8 mouse cellular contexts compared by ENCODE assay signal in the genomic region with DNA sequence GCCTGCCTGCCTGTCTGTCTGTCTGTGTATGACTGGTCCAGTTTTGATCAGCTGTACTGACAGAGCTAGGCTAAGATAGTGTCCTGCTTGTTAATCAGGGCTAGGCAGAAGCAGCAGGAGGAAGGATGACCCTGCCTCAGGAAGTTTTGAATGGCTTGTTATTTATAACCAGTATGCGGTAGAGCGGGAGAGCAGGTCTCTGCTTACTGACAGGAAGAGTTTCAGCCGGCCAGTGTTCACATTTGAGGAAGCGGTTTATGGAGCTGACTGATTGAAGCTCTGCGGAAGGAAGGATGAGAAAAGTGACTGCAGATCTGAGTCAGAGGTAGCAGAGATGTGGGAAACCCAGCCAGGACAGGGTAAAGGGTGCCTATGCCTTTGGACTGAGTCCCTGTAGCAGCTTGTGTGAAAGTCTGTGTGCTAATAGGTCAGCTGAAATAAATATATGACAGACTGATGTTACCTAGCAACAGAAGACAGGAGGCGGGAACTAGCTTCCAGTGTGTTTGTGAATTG. TPM values are rescaled to one million over a fixed set of nuclear protein-coding genes. Genes with fewer than 3 reads are reported as not detected.
DNase-seq lines count a peak whose midpoint lies in the region; ATAC-seq and TF ChIP-seq lines count a peak whose summit lies in the region.
"Had no signal": no experiment of that assay in that cellular context is flagged by ENCODE, and none has a peak within 500 bp of the region (broad histone marks: within the 10 kb centered on the region; RNA-seq: fewer than 3 reads in every experiment).

No protein-coding gene starts in this region.

- ATAC-seq in hindbrain, embryonic 15.5 days (ENCODE audit: low FRiP score, low read depth), result 0 out of 2 replicates have a peak, but pooled peaks have one; percentile 42

- peaks cover 0 to 17% of the 10 kb centered on the region in 2 experiments; a peak in 3 of 4 replicates for H3K36me3 ChIP-seq in MEL (ENCODE audit: control insufficient read depth in 1 of 2, insufficient read depth in 2 of 2, low read length in 2 of 2)
- H3K36me3 ChIP-seq in erythroblast, embryonic 14.5 days (ENCODE audit: control insufficient read depth), result peaks cover 72% of the 10 kb centered on the region
- no peaks in the 10 kb centered on the region for H3K36me3 ChIP-seq in hindbrain, embryonic 15.5 days
- no peaks in the 10 kb centered on the region for H3K36me3 ChIP-seq in limb, embryonic 10.5 days
- H3K36me3 ChIP-seq in midbrain, embryonic 10.5 days, result no peaks in the 10 kb centered on the region

- no peaks in the 10 kb centered on the region for H3K27me3 ChIP-seq in MEL (ENCODE audit: control insufficient read depth in 1 of 2, insufficient read depth in 2 of 2, low read length in 2 of 2)
- no peaks in the 10 kb centered on the region for H3K27me3 ChIP-seq in erythroblast, embryonic 14.5 days (ENCODE audit: control insufficient read depth)
- peaks cover 6% of the 10 kb centered on the region; the same call in 1 of the 2 replicates for H3K27me3 ChIP-seq in hindbrain, embryonic 15.5 days
- no peaks in the 10 kb centered on the region for H3K27me3 ChIP-seq in limb, embryonic 10.5 days (ENCODE audit: low read depth, poor library complexity, severe bottlenecking)
- no peaks in the 10 kb centered on the region for H3K27me3 ChIP-seq in midbrain, embryonic 10.5 days (ENCODE audit: low read depth, poor library complexity, severe bottlenecking)

- peak; percentile 2 to 11 for DNase-seq in B cell, adult 2 months
- DNase-seq in MEL (ENCODE audit: low read depth, low spot score), result peak; percentile 89
- no peak for DNase-seq in limb, embryonic 10.5 days (ENCODE audit: low spot score)
- no peak for DNase-seq in midbrain, embryonic 10.5 days (ENCODE audit: low spot score)
- DNase-seq in thymus, postnatal 14 days, result peak; percentile 13

- peaks cover 9 to 19% of the 10 kb centered on the region in 2 experiments for H3K4me1 ChIP-seq in MEL (ENCODE audit: control insufficient read depth in 1 of 2, insufficient read depth in 2 of 2, low read length in 2 of 2)
- peaks cover 83% of the 10 kb centered on the region for H3K4me1 ChIP-seq in erythroblast, embryonic 14.5 days (ENCODE audit: control insufficient read depth)
- peaks cover 7% of the 10 kb centered on the region for H3K4me1 ChIP-seq in hindbrain, embryonic 15.5 days (replicated peaks)
- H3K4me1 ChIP-seq in limb, embryonic 10.5 days, result peaks cover 11% of the 10 kb centered on the region
- H3K4me1 ChIP-seq in midbrain, embryonic 10.5 days, result peaks cover 33% of the 10 kb centered on the region

- TF ChIP-seq RAD21 in MEL (IDR thresholded peaks at IDR 0.05; ENCODE audit: low read depth, low read length), result no peak

- H3K9ac ChIP-seq in MEL (ENCODE audit: control insufficient read depth, low read depth, low read length, poor library complexity, severe bottlenecking), result peak overlapping the region; percentile 0; the same call in 1 of the 2 replicates
- no peak overlapping the region for H3K9ac ChIP-seq in hindbrain, embryonic 15.5 days

- H3K79me2 ChIP-seq in MEL (ENCODE audit: control insufficient read depth, insufficient read depth, low read length, poor library complexity), result no peaks in the 10 kb centered on the region

- peak overlapping the region; percentile 30; the same call in 1 of the 2 replicates for H3K4me2 ChIP-seq in hindbrain, embryonic 15.5 days

- no peak for TF ChIP-seq CTCF in MEL (IDR thresholded peaks at IDR 0.05 in 2 of 3, conservative IDR thresholded peaks at IDR 0.05 in 1 of 3; ENCODE audit: control insufficient read depth in 1 of 3, insufficient read depth in 1 of 3, low read depth in 2 of 3, low read length in 3 of 3, poor library complexity in 1 of 3, severe bottlenecking in 1 of 3)

- TF ChIP-seq POLR2A in MEL (IDR thresholded peaks at IDR 0.05; ENCODE audit: control insufficient read depth in 1 of 2, insufficient read depth in 1 of 2, low read depth in 1 of 2, low read length in 2 of 2, poor library complexity in 1 of 2), result no peak

- peak overlapping the region; percentile 1 to 8; a peak in 3 of 4 replicates for H3K4me3 ChIP-seq in MEL (ENCODE audit: control insufficient read depth in 1 of 2, insufficient read depth in 1 of 2, low read depth in 2 of 2, low read length in 2 of 2)
- peak overlapping the region; percentile 62 for H3K4me3 ChIP-seq in erythroblast, embryonic 14.5 days (replicated peaks)
- no peak overlapping the region for H3K4me3 ChIP-seq in hindbrain, embryonic 15.5 days
- no peak overlapping the region for H3K4me3 ChIP-seq in limb, embryonic 10.5 days
- no peak overlapping the region for H3K4me3 ChIP-seq in midbrain, embryonic 10.5 days
- H3K4me3 ChIP-seq: left cerebral cortex, adult 2 months had no signal

- 31% methylated on average over 6 of the region's 6 CpGs for WGBS in hindbrain, embryonic 15.5 days
- 46% methylated on average over 6 of the region's 6 CpGs for WGBS in limb, embryonic 10.5 days
- WGBS in midbrain, embryonic 10.5 days, result 66% methylated on average over 6 of the region's 6 CpGs

- TF ChIP-seq EP300 in MEL (IDR thresholded peaks at IDR 0.05; ENCODE audit: low read depth in 1 of 2, low read length in 2 of 2), result peak; percentile 62 to 68

- peak overlapping the region; percentile 30 for H3K27ac ChIP-seq in MEL (ENCODE audit: control insufficient read depth, low read depth, low read length)
- H3K27ac ChIP-seq in hindbrain, embryonic 15.5 days (replicated peaks), result peak overlapping the region; percentile 45; the same call in 1 of the 2 replicates
- peak overlapping the region; percentile 36; the same call in 1 of the 2 replicates for H3K27ac ChIP-seq in limb, embryonic 10.5 days
- H3K27ac ChIP-seq in midbrain, embryonic 10.5 days (replicated peaks), result peak overlapping the region; percentile 63; the same call in 1 of the 2 replicates
- H3K27ac ChIP-seq: left cerebral cortex, adult 2 months had no signal

- H3K9me3 ChIP-seq in MEL (replicated peaks; ENCODE audit: insufficient read depth, low read length), result no peaks in the 10 kb centered on the region
- H3K9me3 ChIP-seq in erythroblast, embryonic 14.5 days (ENCODE audit: control insufficient read depth, low read length), result peaks cover 9% of the 10 kb centered on the region
- no peaks in the 10 kb centered on the region for H3K9me3 ChIP-seq in hindbrain, embryonic 15.5 days
- no peaks in the 10 kb centered on the region for H3K9me3 ChIP-seq in limb, embryonic 10.5 days (replicated peaks)
- H3K9me3 ChIP-seq in midbrain, embryonic 10.5 days (replicated peaks), result no peaks in the 10 kb centered on the region

TF ChIP-seq in MEL, 35 proteins besides CTCF, POLR2A, EP300 and RAD21 (continues in another document):
- TF ChIP-seq POLR2AphosphoS5 (IDR thresholded peaks at IDR 0.05; ENCODE audit: borderline replicate concordance, low read depth, low read length), result no peak
- TF ChIP-seq MXI1 (IDR thresholded peaks at IDR 0.05; ENCODE audit: low read depth, low read length), result no peak
- peak; percentile 79 for TF ChIP-seq TBP (IDR thresholded peaks at IDR 0.05; ENCODE audit: low read depth, low read length)
- peak; percentile 67 for TF ChIP-seq SIN3A (IDR thresholded peaks at IDR 0.05; ENCODE audit: low read length)
- no peak for TF ChIP-seq UBTF (IDR thresholded peaks at IDR 0.05; ENCODE audit: borderline replicate concordance, insufficient read depth, low read depth, low read length)
- TF ChIP-seq E2F4 (IDR thresholded peaks at IDR 0.05; ENCODE audit: borderline replicate concordance, low read depth, low read length), result no peak
- peak; percentile 10; the same call in 1 of the 2 replicates for TF ChIP-seq GATA1 (IDR thresholded peaks at IDR 0.05; ENCODE audit: low read depth, low read length)
- no peak for TF ChIP-seq MAZ (IDR thresholded peaks at IDR 0.05; ENCODE audit: low read depth, low read length)
- no peak for TF ChIP-seq MAX (IDR thresholded peaks at IDR 0.05; ENCODE audit: low read length)
- no peak for TF ChIP-seq BHLHE40 (IDR thresholded peaks at IDR 0.05; ENCODE audit: borderline replicate concordance, low read depth, low read length)
- no peak for TF ChIP-seq GABPA (IDR thresholded peaks at IDR 0.05; ENCODE audit: low read depth, low read length)
- no peak for TF ChIP-seq HCFC1 (IDR thresholded peaks at IDR 0.05; ENCODE audit: low read depth, low read length)
- TF ChIP-seq NRF1 (IDR thresholded peaks at IDR 0.05; ENCODE audit: insufficient read depth, low read depth, low read length, poor library complexity, severe bottlenecking), result no peak
- no peak for TF ChIP-seq CHD2 (IDR thresholded peaks at IDR 0.05; ENCODE audit: low read length)
- TF ChIP-seq KAT2A (conservative IDR thresholded peaks at IDR 0.05; ENCODE audit: low read depth, low read length), result no peak

RNA-seq across cellular contexts. Expression of a gene that starts 27.9 kb away (rescaled TPM):
- 5.0 and 5.2 TPM in 2 replicates for total RNA-seq in MEL (2012; rRNA removed)
- polyA plus RNA-seq in MEL (2012; ENCODE audit: insufficient read depth in 1 of 2, insufficient read length in 2 of 2, low read depth in 1 of 2, low replicate concordance in 2 of 2, missing spikeins in 1 of 2), result 1 to 10 TPM in 1 of 2 experiments, not detected in 1; 8.0 TPM
- 0.34 and 0.39 TPM in 2 replicates for polyA plus RNA-seq in erythroblast, embryonic 14.5 days (2012)
- polyA plus RNA-seq in hindbrain, embryonic 15.5 days (2015; fragmentation: Nextera tagmentation; extraction: Ambion mirVana), result 1.2 and 1.3 TPM in 2 replicates
- 1.7 and 3.1 TPM in 2 replicates for polyA plus RNA-seq in limb, embryonic 10.5 days (2016; fragmentation: Nextera tagmentation; extraction: Ambion mirVana)
- 1.8 and 3.1 TPM in 2 replicates for polyA plus RNA-seq in midbrain, embryonic 10.5 days (2016; fragmentation: Nextera tagmentation; extraction: Ambion mirVana)

RNA-seq across cellular contexts. Expression of a gene that starts 41.2 kb away (rescaled TPM):
- 115 and 117 TPM in 2 replicates for total RNA-seq in MEL (2012; rRNA removed)
- 100 to 1,000 TPM in 1 of 2 experiments, not detected in 1; 166 TPM for polyA plus RNA-seq in MEL (2012; ENCODE audit: insufficient read depth in 1 of 2, insufficient read length in 2 of 2, low read depth in 1 of 2, low replicate concordance in 2 of 2, missing spikeins in 1 of 2)
- 24.7 and 40.9 TPM in 2 replicates for polyA plus RNA-seq in erythroblast, embryonic 14.5 days (2012)
- 202 and 203 TPM in 2 replicates for polyA plus RNA-seq in hindbrain, embryonic 15.5 days (2015; fragmentation: Nextera tagmentation; extraction: Ambion mirVana)
- 234 and 238 TPM in 2 replicates for polyA plus RNA-seq in limb, embryonic 10.5 days (2016; fragmentation: Nextera tagmentation; extraction: Ambion mirVana)
- polyA plus RNA-seq in midbrain, embryonic 10.5 days (2016; fragmentation: Nextera tagmentation; extraction: Ambion mirVana), result 227 and 230 TPM in 2 replicates

RNA-seq across cellular contexts. Expression of a gene that starts 56.5 kb away (rescaled TPM):
- total RNA-seq in MEL (2012; rRNA removed), result 0.08 TPM in 1 of 2 replicates, not detected in the other
- under 1 TPM in 1 of 2 experiments, not detected in 1; 0.18 TPM for polyA plus RNA-seq in MEL (2012; ENCODE audit: insufficient read depth in 1 of 2, insufficient read length in 2 of 2, low read depth in 1 of 2, low replicate concordance in 2 of 2, missing spikeins in 1 of 2)
- not detected in 2 replicates for polyA plus RNA-seq in erythroblast, embryonic 14.5 days (2012)
- not detected in 2 replicates for polyA plus RNA-seq in hindbrain, embryonic 15.5 days (2015; fragmentation: Nextera tagmentation; extraction: Ambion mirVana)
- polyA plus RNA-seq in limb, embryonic 10.5 days (2016; fragmentation: Nextera tagmentation; extraction: Ambion mirVana), result 0.10 TPM in 1 of 2 replicates, not detected in the other
- polyA plus RNA-seq in midbrain, embryonic 10.5 days (2016; fragmentation: Nextera tagmentation; extraction: Ambion mirVana), result not detected in 2 replicates
- total RNA-seq: left cerebral cortex, adult 2 months had no signal

Comparison
In these comparisons a context has a peak if more than half of its experiments do, and no peak if none do; other contexts are left out.
1. DNase-seq: peak in B cell, adult 2 months (2 of 2), MEL (single experiment) and thymus, postnatal 14 days (single experiment); none in limb, embryonic 10.5 days (single experiment) and midbrain, embryonic 10.5 days (single experiment).
2. H3K4me3 ChIP-seq: peak in MEL (2 of 2) and erythroblast, embryonic 14.5 days (single experiment); none in hindbrain, embryonic 15.5 days (single experiment), limb, embryonic 10.5 days (single experiment) and midbrain, embryonic 10.5 days (single experiment).
3. Peak in every context shown above with its lines, with median percentiles within 50 percentile points of each other: H3K27ac ChIP-seq.